Mouse (Mus musculus) lung, adult 2 months (tissue): ENCODE measurements around the gene Gm765. TPM values are rescaled to one million over a fixed set of nuclear protein-coding genes. Genes with fewer than 3 reads are reported as not detected.

Experiments used
- DNase-seq: peaks from one replicate; pipeline ENCODE4 v3.0.0; 2022
- H3K4me1 ChIP-seq: fragments of 200-500 bp; 2 replicates; pipeline ENCODE4 v1.6.1; 2011; ENCODE audit warnings: low read length; ENCODE audit not compliant: control insufficient read depth, insufficient read depth
- H3K4me3 ChIP-seq: fragments of 200-500 bp; replicated peaks from 2 replicates; pipeline ENCODE3; 2011; ENCODE audit warnings: low read depth, mild to moderate bottlenecking, control low read depth, low read length; ENCODE audit errors: extremely low read depth
- CTCF ChIP-seq: fragments of 200-500 bp; IDR thresholded peaks from 2 replicates; pipeline ENCODE4 v1.5.1; 2011; ENCODE audit warnings: mild to moderate bottlenecking, low read length, control low read depth; ENCODE audit not compliant: insufficient read depth
- POLR2A ChIP-seq: fragments of 200-500 bp; IDR thresholded peaks from 2 replicates; pipeline ENCODE4 v1.6.1; 2011; ENCODE audit warnings: low read depth, mild to moderate bottlenecking, control low read depth, low read length, borderline replicate concordance; ENCODE audit errors: extremely low read depth
- WGBS: fragments of 180-500 bp; shearing (Covaris S2); methylation state at CpG from one replicate; pipeline ENCODE4 v1.1.7; 2018; 5-methylcytosine and 5-hydroxymethylcytosine counted together
- polyA plus RNA-seq: library from polyadenylated mRNA; depleted of rRNA; stranded (reverse); fragments of >200 nt; gene quantifications from 2 replicates; pipeline ENCODE4 v1.2.3, GENCODE M21; 2012; rRNA removed

Gene Gm765
- polyA plus RNA-seq: 0.03 and 0.06 TPM in 2 replicates

GRCm38 (mm10) chr6:98342654-98343053, at the start of gene Gm765:
Gm765 (minus strand) TSS chr6:98342754.
- 79% methylated on average over 5 of the region's 5 CpGs for WGBS
- Histone ChIP-seq H3K4me1 (no peaks in the 10 kb centered on the region), H3K4me3 (no peak within 1 kb of the TSS)
- no peak for TF ChIP-seq CTCF
- no peak for TF ChIP-seq POLR2A
- DNase-seq: no peak

GRCm38 (mm10) chr6:98385487-98385886, 42.9 kb upstream of the Gm765 start:
- Histone ChIP-seq H3K4me1 (no peaks in the 10 kb centered on the region), H3K4me3 (no peak overlapping the region)
- TF ChIP-seq POLR2A (no peak), CTCF (no peak)
- 78% methylated on average over 8 of the region's 8 CpGs for WGBS
- DNase-seq: no peak

- no peaks in the 10 kb centered on the region for H3K4me1 ChIP-seq
- no peak overlapping the region for H3K4me3 ChIP-seq
- TF ChIP-seq CTCF (no peak), POLR2A (no peak)
- 44% methylated on average over 8 of the region's 8 CpGs for WGBS
- no peak for DNase-seq
Observed at GRCm38 (mm10) chr6:98384431-98384830, 41.9 kb upstream of the Gm765 start.

- DNase-seq: no peak
- no peak for TF ChIP-seq CTCF
- TF ChIP-seq POLR2A: no peak
- no peak overlapping the region for H3K4me3 ChIP-seq
- WGBS: 37% methylated on average over 6 of the region's 6 CpGs
- no peaks in the 10 kb centered on the region for H3K4me1 ChIP-seq
Observed at GRCm38 (mm10) chr6:98383411-98383810, 40.9 kb upstream of the Gm765 start.

GRCm38 (mm10) chr6:98366199-98366598, 23.6 kb upstream of the Gm765 start:
- TF ChIP-seq CTCF (no peak), POLR2A (no peak)
- WGBS: 71% methylated on average over 4 of the region's 4 CpGs
- no peaks in the 10 kb centered on the region for H3K4me1 ChIP-seq
- no peak overlapping the region for H3K4me3 ChIP-seq
- no peak for DNase-seq

- 70% methylated on average over 5 of the region's 5 CpGs for WGBS
- Histone ChIP-seq H3K4me3 (no peak overlapping the region), H3K4me1 (no peaks in the 10 kb centered on the region)
- no peak for DNase-seq
- no peak for TF ChIP-seq CTCF
- TF ChIP-seq POLR2A: no peak
Observed at GRCm38 (mm10) chr6:98355271-98355670, 12.7 kb upstream of the Gm765 start.

GRCm38 (mm10) chr6:98353285-98353684, 10.7 kb upstream of the Gm765 start:
- no peak for TF ChIP-seq POLR2A
- DNase-seq: no peak
- WGBS: 86% methylated on average over 3 of the region's 3 CpGs

GRCm38 (mm10) chr6:98332714-98333113, 9.8 kb downstream of the Gm765 start:
- no peak overlapping the region for H3K4me3 ChIP-seq
- DNase-seq: no peak
- 63% methylated on average over 2 of the region's 2 CpGs for WGBS

More at GRCm38 (mm10) chr6:98353285-98353684, 10.7 kb upstream of the Gm765 start:
- Histone ChIP-seq H3K4me1 (no peaks in the 10 kb centered on the region), H3K4me3 (no peak overlapping the region)

GRCm38 (mm10) chr6:98311659-98312058, 30.9 kb downstream of the Gm765 start:
- 66% methylated on average over 5 of the region's 5 CpGs for WGBS
- DNase-seq: no peak
- Histone ChIP-seq H3K4me1 (no peaks in the 10 kb centered on the region), H3K4me3 (no peak overlapping the region)
- no peak for TF ChIP-seq CTCF
- TF ChIP-seq POLR2A: no peak

More at GRCm38 (mm10) chr6:98332714-98333113, 9.8 kb downstream of the Gm765 start:
- no peaks in the 10 kb centered on the region for H3K4me1 ChIP-seq
- TF ChIP-seq CTCF (no peak), POLR2A (no peak)

- TF ChIP-seq POLR2A (no peak), CTCF (no peak)
- H3K4me3 ChIP-seq: no peak overlapping the region
- DNase-seq: no peak
- H3K4me1 ChIP-seq: no peaks in the 10 kb centered on the region
- 67% methylated on average over 3 of the region's 3 CpGs for WGBS
Observed at GRCm38 (mm10) chr6:98307647-98308046, 34.9 kb downstream of the Gm765 start.
